Mouse (Mus musculus): ENCODE measurements around the gene Clpsl2. TPM values are rescaled to one million over a fixed set of nuclear protein-coding genes. Genes with fewer than 3 reads are reported as not detected.

The Clpsl2 gene
- polyA plus RNA-seq, 1 experiment from 2014 or later, result not detected

- H3K9me3 ChIP-seq, result no peaks in the 10 kb centered on the region
- H3K4me2 ChIP-seq, result peak overlapping the region; percentile 82
- WGBS, result under 1% methylated on average over 50 of the region's 66 CpGs
- peak overlapping the region; percentile 84 for H3K9ac ChIP-seq
- ATAC-seq (replicated peaks), result peak; percentile 86
- peak overlapping the region; percentile 59 for H3K4me3 ChIP-seq
- H3K36me3 ChIP-seq (replicated peaks), result no peaks in the 10 kb centered on the region
- H3K27ac ChIP-seq, result peak overlapping the region; percentile 88
- peaks cover 24% of the 10 kb centered on the region for H3K4me1 ChIP-seq
- peaks cover 21% of the 10 kb centered on the region; the same call in 1 of the 2 replicates for H3K27me3 ChIP-seq (replicated peaks)
Observed at GRCm38 (mm10) chr17:28522623-28523354, 26.4 kb upstream of the Clpsl2 start.

- H3K4me3 ChIP-seq, result peak overlapping the region; percentile 59
- H3K9ac ChIP-seq, result peak overlapping the region; percentile 84
- 7% methylated on average over 28 of the region's 28 CpGs for WGBS
- ATAC-seq (replicated peaks), result peak; percentile 0; the same call in 1 of the 2 replicates
- no peaks in the 10 kb centered on the region for H3K36me3 ChIP-seq (replicated peaks)
- H3K27me3 ChIP-seq (replicated peaks), result peaks cover 21% of the 10 kb centered on the region; the same call in 1 of the 2 replicates
- peaks cover 18% of the 10 kb centered on the region for H3K4me1 ChIP-seq
- peak overlapping the region; percentile 88 for H3K27ac ChIP-seq
- no peaks in the 10 kb centered on the region for H3K9me3 ChIP-seq
- peak overlapping the region; percentile 82 for H3K4me2 ChIP-seq
Observed at GRCm38 (mm10) chr17:28523355-28524008, 25.7 kb upstream of the Clpsl2 start.

GRCm38 (mm10) chr17:28524009-28524695 is 25.1 kb upstream of the Clpsl2 start:
- ATAC-seq (replicated peaks), result no peak
- H3K36me3 ChIP-seq (replicated peaks), result no peaks in the 10 kb centered on the region
- no peak overlapping the region for H3K27ac ChIP-seq
- peak overlapping the region; percentile 59; the same call in 1 of the 2 replicates for H3K4me3 ChIP-seq
- H3K4me1 ChIP-seq, result peaks cover 15% of the 10 kb centered on the region
- no peak overlapping the region for H3K9ac ChIP-seq
- 88% methylated on average over 23 of the region's 23 CpGs for WGBS
- no peaks in the 10 kb centered on the region for H3K9me3 ChIP-seq
- peak overlapping the region; percentile 82; the same call in 1 of the 2 replicates for H3K4me2 ChIP-seq
- peaks cover 21% of the 10 kb centered on the region; the same call in 1 of the 2 replicates for H3K27me3 ChIP-seq (replicated peaks)

- Histone ChIP-seq H3K9ac (no peak overlapping the region), H3K9me3 (no peaks in the 10 kb centered on the region), H3K27me3 (replicated peaks) (peaks cover 19% of the 10 kb centered on the region; the same call in 1 of the 2 replicates), H3K27ac (no peak overlapping the region), H3K4me2 (no peak overlapping the region), H3K4me1 (peaks cover 15% of the 10 kb centered on the region), H3K4me3 (no peak overlapping the region), H3K36me3 (replicated peaks) (no peaks in the 10 kb centered on the region)
- ATAC-seq (replicated peaks), result no peak
- WGBS, result 75% methylated on average over 4 of the region's 4 CpGs
Observed at GRCm38 (mm10) chr17:28524831-28525430, 24.3 kb upstream of the Clpsl2 start.

- ATAC-seq (replicated peaks), result no peak
- Histone ChIP-seq H3K9ac (no peak overlapping the region), H3K36me3 (replicated peaks) (no peaks in the 10 kb centered on the region), H3K27ac (peak overlapping the region; percentile 10; the same call in 1 of the 2 replicates), H3K9me3 (no peaks in the 10 kb centered on the region), H3K4me1 (peaks cover 7% of the 10 kb centered on the region), H3K27me3 (replicated peaks) (0 out of 2 replicates have a peak, but pooled peaks cover 7% of the 10 kb centered on the region), H3K4me3 (no peak overlapping the region), H3K4me2 (peak overlapping the region; percentile 25)
- WGBS, result 43% methylated on average over 12 of the region's 12 CpGs
Observed at GRCm38 (mm10) chr17:28527184-28528042, 21.8 kb upstream of the Clpsl2 start.

GRCm38 (mm10) chr17:28528043-28528351 is 21.2 kb upstream of the Clpsl2 start:
- H3K9ac ChIP-seq, result no peak overlapping the region
- 3% methylated on average over 6 of the region's 6 CpGs for WGBS

GRCm38 (mm10) chr17:28529116-28529515 is 20.1 kb upstream of the Clpsl2 start:
- H3K9me3 ChIP-seq, result no peaks in the 10 kb centered on the region
- H3K4me3 ChIP-seq, result no peak overlapping the region
- no peak overlapping the region for H3K9ac ChIP-seq
- no peak overlapping the region for H3K4me2 ChIP-seq
- 76% methylated on average over 4 of the region's 4 CpGs for WGBS
- H3K36me3 ChIP-seq (replicated peaks), result no peaks in the 10 kb centered on the region
- H3K4me1 ChIP-seq, result peaks cover 5% of the 10 kb centered on the region
- ATAC-seq (replicated peaks), result no peak
- 0 out of 2 replicates have a peak, but pooled peaks cover 4% of the 10 kb centered on the region for H3K27me3 ChIP-seq (replicated peaks)
- H3K27ac ChIP-seq, result no peak overlapping the region

More at GRCm38 (mm10) chr17:28528043-28528351, 21.2 kb upstream of the Clpsl2 start:
- Histone ChIP-seq H3K36me3 (replicated peaks) (no peaks in the 10 kb centered on the region), H3K27ac (no peak overlapping the region), H3K4me2 (peak overlapping the region; percentile 25), H3K9me3 (no peaks in the 10 kb centered on the region), H3K27me3 (replicated peaks) (0 out of 2 replicates have a peak, but pooled peaks cover 7% of the 10 kb centered on the region), H3K4me1 (peaks cover 7% of the 10 kb centered on the region), H3K4me3 (no peak overlapping the region)
- 0 out of 2 replicates have a peak, but pooled peaks have one; percentile 26 for ATAC-seq (replicated peaks)

GRCm38 (mm10) chr17:28530506-28530905 is 18.7 kb upstream of the Clpsl2 start, which contains the start of gene Armc12:
Gene Armc12 (plus strand): TSS chr17:28530806.
- H3K4me1 ChIP-seq, result peaks cover 5% of the 10 kb centered on the region
- WGBS, result 82% methylated on average over 6 of the region's 6 CpGs
- no peaks in the 10 kb centered on the region for H3K9me3 ChIP-seq
- no peaks in the 10 kb centered on the region for H3K36me3 ChIP-seq (replicated peaks)
- no peaks in the 10 kb centered on the region for H3K27me3 ChIP-seq (replicated peaks)
- H3K4me3 ChIP-seq, result no peak within 1 kb of the TSS
- ATAC-seq (replicated peaks), result no peak
- H3K9ac ChIP-seq, result no peak within 1 kb of the TSS
- no peak within 1 kb of the TSS for H3K4me2 ChIP-seq
- no peak within 1 kb of the TSS for H3K27ac ChIP-seq

- H3K4me1 ChIP-seq, result peaks cover 5% of the 10 kb centered on the region
- no peak overlapping the region for H3K27ac ChIP-seq
- no peak overlapping the region for H3K4me3 ChIP-seq
- WGBS, result 13% methylated on average over 18 of the region's 18 CpGs
- ATAC-seq (replicated peaks), result no peak
- no peak overlapping the region for H3K4me2 ChIP-seq
- H3K9me3 ChIP-seq, result no peaks in the 10 kb centered on the region
- H3K9ac ChIP-seq, result no peak overlapping the region
- no peaks in the 10 kb centered on the region for H3K36me3 ChIP-seq (replicated peaks)
- no peaks in the 10 kb centered on the region for H3K27me3 ChIP-seq (replicated peaks)
Observed at GRCm38 (mm10) chr17:28531946-28532345, 17.3 kb upstream of the Clpsl2 start.

- H3K4me2 ChIP-seq, result no peak overlapping the region
- no peak overlapping the region for H3K9ac ChIP-seq
- H3K9me3 ChIP-seq, result no peaks in the 10 kb centered on the region
- H3K27ac ChIP-seq, result no peak overlapping the region
- H3K36me3 ChIP-seq (replicated peaks), result no peaks in the 10 kb centered on the region
- peaks cover 4% of the 10 kb centered on the region for H3K4me1 ChIP-seq
- 89% methylated on average over 7 of the region's 7 CpGs for WGBS
- H3K4me3 ChIP-seq, result no peak overlapping the region
- ATAC-seq (replicated peaks), result no peak
- no peaks in the 10 kb centered on the region for H3K27me3 ChIP-seq (replicated peaks)
Observed at GRCm38 (mm10) chr17:28532557-28532956, 16.7 kb upstream of the Clpsl2 start.

GRCm38 (mm10) chr17:28533327-28533726 is 15.9 kb upstream of the Clpsl2 start:
- H3K27me3 ChIP-seq (replicated peaks), result no peaks in the 10 kb centered on the region
- H3K27ac ChIP-seq, result no peak overlapping the region
- 87% methylated on average over 13 of the region's 13 CpGs for WGBS
- H3K9me3 ChIP-seq, result no peaks in the 10 kb centered on the region
- no peak overlapping the region for H3K4me2 ChIP-seq
- no peaks in the 10 kb centered on the region for H3K4me1 ChIP-seq
- H3K4me3 ChIP-seq, result no peak overlapping the region
- no peak for ATAC-seq (replicated peaks)
- no peak overlapping the region for H3K9ac ChIP-seq
- H3K36me3 ChIP-seq (replicated peaks), result no peaks in the 10 kb centered on the region
